Mouse (Mus musculus) forebrain, embryonic 16.5 days (tissue): Measurements from ENCODE around the gene Fancc. TPM values are rescaled to one million over a fixed set of nuclear protein-coding genes. Genes with fewer than 3 reads are reported as not detected.

Experiments
- ATAC-seq: fragments of 200-750 bp; cut with Nextera tagmentation; 2 replicates; pipeline ENCODE4 v1.8.0; 2017; ENCODE audit warnings: mild to moderate bottlenecking, moderate library complexity
- H3K27ac ChIP-seq: fragments of 300-500 bp; sonication (generic); 2 replicates; pipeline ENCODE4 v1.5.1; 2014; ENCODE audit warnings: low read length, control low read depth
- H3K27me3 ChIP-seq: fragments of 300-500 bp; sonication (generic); replicated peaks from 2 replicates; pipeline ENCODE4 v1.6.1; 2014; ENCODE audit warnings: low read length; ENCODE audit not compliant: control insufficient read depth, insufficient read depth
- H3K36me3 ChIP-seq: fragments of 300-500 bp; sonication (generic); 2 replicates; pipeline ENCODE4 v1.6.1; 2014; ENCODE audit not compliant: control insufficient read depth, insufficient read depth
- H3K4me1 ChIP-seq: fragments of 300-500 bp; sonication (generic); replicated peaks from 2 replicates; pipeline ENCODE4 v1.6.1; 2014; ENCODE audit warnings: low read length; ENCODE audit not compliant: control insufficient read depth, insufficient read depth
- H3K4me2 ChIP-seq: fragments of 300-500 bp; sonication (generic); 2 replicates; pipeline ENCODE4 v1.6.1; 2014; ENCODE audit warnings: mild to moderate bottlenecking, low read length, control low read depth
- H3K4me3 ChIP-seq: fragments of 300-500 bp; sonication (generic); replicated peaks from 2 replicates; pipeline ENCODE4 v1.5.1; 2014; ENCODE audit warnings: mild to moderate bottlenecking, low read length, control low read depth
- H3K9ac ChIP-seq: fragments of 300-500 bp; sonication (generic); replicated peaks from 2 replicates; pipeline ENCODE4 v1.6.1; 2014; ENCODE audit warnings: low read depth, low read length, control low read depth
- H3K9me3 ChIP-seq: fragments of 300-500 bp; sonication (generic); 2 replicates; pipeline ENCODE4 v1.6.1; 2016; ENCODE audit warnings: low read length; ENCODE audit not compliant: control insufficient read depth
- WGBS: fragments of 180-500 bp; shearing (Covaris S2); extraction: QIAGEN DNeasy Blood & Tissue Kit; methylation state at CpG from one replicate; pipeline ENCODE4 v1.1.7; 2014; 5-methylcytosine and 5-hydroxymethylcytosine counted together
- polyA plus RNA-seq: library from polyadenylated mRNA; unstranded; fragments of >200 nt; fragmentation: Nextera tagmentation; extraction: Ambion mirVana; gene quantifications from 2 replicates; pipeline ENCODE4 v1.2.1, GENCODE M21; 2015

Fancc gene
- polyA plus RNA-seq, 1 experiment from 2014 or later: 13.7 TPM

GRCm38 (mm10) chr13:63268776-63269175, 228.3 kb downstream of the Fancc start:
- 77% methylated on average over 1 of the region's 1 CpGs for WGBS
- ATAC-seq: no peak
- Histone ChIP-seq H3K4me3 (no peak overlapping the region), H3K4me2 (no peak overlapping the region), H3K9me3 (no peaks in the 10 kb centered on the region), H3K36me3 (no peaks in the 10 kb centered on the region), H3K4me1 (peaks cover 5% of the 10 kb centered on the region), H3K27me3 (no peaks in the 10 kb centered on the region), H3K27ac (no peak overlapping the region), H3K9ac (no peak overlapping the region)

DNA sequence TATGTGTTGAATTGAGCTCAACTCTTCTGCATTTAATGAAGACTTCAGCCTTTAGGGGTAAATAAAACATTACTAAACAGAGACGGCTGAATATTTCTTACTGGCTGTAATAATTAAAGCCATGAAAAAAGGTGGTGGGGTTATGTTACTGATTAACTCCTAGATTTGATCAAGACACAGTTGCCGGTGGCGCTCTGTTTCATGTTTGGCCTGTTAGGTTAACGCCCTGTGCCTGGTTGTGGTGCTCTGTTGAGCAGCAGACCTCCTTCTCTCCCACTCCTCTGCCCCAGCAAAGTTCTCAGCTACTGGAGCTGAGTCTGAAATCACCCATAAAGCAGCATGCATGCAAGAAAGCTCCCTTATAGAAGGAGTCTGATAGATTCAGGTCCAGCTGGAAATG, 228.7 kb downstream of the Fancc start:
- Histone ChIP-seq H3K4me2 (no peak overlapping the region), H3K9ac (no peak overlapping the region), H3K27ac (no peak overlapping the region), H3K9me3 (no peaks in the 10 kb centered on the region), H3K36me3 (no peaks in the 10 kb centered on the region), H3K4me3 (no peak overlapping the region), H3K4me1 (peaks cover 4% of the 10 kb centered on the region), H3K27me3 (no peaks in the 10 kb centered on the region)
- no peak for ATAC-seq
- WGBS: 85% methylated on average over 4 of the region's 4 CpGs

DNA sequence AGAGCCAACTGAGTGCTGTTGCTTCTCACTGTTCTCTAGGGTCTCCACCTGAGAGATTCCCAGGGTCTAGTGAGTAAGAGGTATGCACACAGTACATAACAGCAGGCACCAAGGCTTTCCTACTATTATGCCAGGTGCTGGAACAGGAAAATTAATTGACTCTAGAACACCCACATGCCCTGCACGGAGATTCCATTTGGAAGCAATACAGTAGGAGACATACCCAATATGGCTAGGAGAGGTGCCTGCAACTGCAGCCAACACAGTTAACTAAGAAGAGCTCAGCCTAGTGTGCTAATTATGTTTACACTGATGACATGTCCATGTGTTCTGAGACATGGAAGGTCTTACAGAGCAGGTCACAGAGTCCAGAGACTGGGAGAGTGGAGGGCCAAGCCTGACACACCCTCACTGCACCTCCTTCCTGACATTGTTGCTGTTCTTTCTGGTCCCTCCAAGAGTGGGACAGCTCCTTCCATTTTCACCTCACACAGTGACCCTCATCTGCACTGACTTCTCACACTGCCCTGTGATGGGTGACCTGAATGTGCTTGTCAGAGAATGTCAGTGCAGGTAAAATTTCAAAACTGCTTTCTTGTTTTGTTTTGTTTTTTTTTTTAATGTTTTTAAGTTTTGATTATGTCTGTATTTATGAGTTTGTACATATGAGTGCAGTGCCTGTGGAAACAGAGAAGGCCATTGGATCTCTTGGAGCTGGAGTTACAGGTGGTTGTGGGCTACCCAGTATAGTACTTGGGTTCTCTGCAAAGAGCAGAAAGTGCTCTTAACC, 234.7 kb downstream of the Fancc start:
- Histone ChIP-seq H3K36me3 (no peaks in the 10 kb centered on the region), H3K27ac (no peak overlapping the region), H3K9me3 (no peaks in the 10 kb centered on the region), H3K4me2 (no peak overlapping the region), H3K4me3 (no peak overlapping the region), H3K4me1 (peaks cover 13% of the 10 kb centered on the region), H3K9ac (no peak overlapping the region), H3K27me3 (no peaks in the 10 kb centered on the region)
- ATAC-seq: no peak
- WGBS: 87% methylated on average over 1 of the region's 1 CpGs

GRCm38 (mm10) chr13:63261676-63262075, 235.4 kb downstream of the Fancc start:
- Histone ChIP-seq H3K9ac (no peak overlapping the region), H3K27me3 (no peaks in the 10 kb centered on the region), H3K4me1 (peaks cover 13% of the 10 kb centered on the region), H3K27ac (no peak overlapping the region), H3K4me2 (no peak overlapping the region), H3K36me3 (no peaks in the 10 kb centered on the region), H3K4me3 (no peak overlapping the region), H3K9me3 (no peaks in the 10 kb centered on the region)
- no peak for ATAC-seq
- WGBS: 93% methylated on average over 3 of the region's 3 CpGs

DNA sequence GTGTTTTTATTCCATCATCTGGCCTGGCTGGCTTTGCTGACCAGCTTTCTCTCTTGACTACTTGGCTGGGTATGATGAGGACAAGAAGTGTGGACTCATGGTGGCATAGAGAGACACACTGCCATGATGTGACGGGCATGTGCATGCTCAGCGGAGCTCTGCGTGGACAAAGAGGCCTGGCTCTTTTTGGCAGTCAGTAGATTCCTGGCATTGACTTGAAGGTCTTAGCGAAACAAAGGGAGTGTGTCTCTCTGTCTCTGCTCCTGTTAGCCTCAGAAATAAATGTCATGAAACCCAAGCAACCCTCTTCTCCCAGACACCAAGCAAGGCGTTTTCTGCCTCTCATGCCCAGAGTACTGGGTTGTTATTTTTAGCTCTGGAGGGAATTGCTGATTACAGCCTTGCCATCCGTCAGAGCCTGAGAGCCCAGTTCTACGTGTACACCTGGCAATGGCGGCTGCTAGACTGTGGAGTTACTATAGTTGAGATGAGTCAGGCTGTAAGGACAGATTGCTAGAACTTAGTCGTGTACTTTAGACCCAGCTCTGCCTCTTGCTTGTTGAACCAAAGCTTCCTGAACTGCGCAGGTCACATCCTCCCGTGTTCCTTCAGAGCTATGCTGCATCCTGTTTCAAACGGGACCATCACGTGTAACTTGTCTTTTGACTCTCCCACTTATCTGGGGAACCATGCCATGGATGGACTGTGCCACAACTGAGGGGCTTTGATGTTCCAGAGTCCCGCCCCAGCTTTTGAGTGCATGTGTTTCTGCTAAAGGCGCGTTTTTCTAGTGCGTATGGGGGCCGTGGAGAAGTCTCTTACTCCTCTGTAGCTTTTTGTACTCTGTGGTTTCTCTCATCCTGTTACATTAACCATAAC, 236.1 kb downstream of the Fancc start:
- Histone ChIP-seq H3K4me2 (no peak overlapping the region), H3K27me3 (no peaks in the 10 kb centered on the region), H3K4me1 (peaks cover 13% of the 10 kb centered on the region), H3K4me3 (no peak overlapping the region), H3K27ac (peak overlapping the region; percentile 17; the same call in 1 of the 2 replicates), H3K36me3 (no peaks in the 10 kb centered on the region), H3K9ac (no peak overlapping the region), H3K9me3 (no peaks in the 10 kb centered on the region)
- peak; percentile 69 for ATAC-seq
- 56% methylated on average over 18 of the region's 18 CpGs for WGBS

GRCm38 (mm10) chr13:63260133-63260532, 236.9 kb downstream of the Fancc start:
- peak; percentile 39; the same call in 1 of the 2 replicates for ATAC-seq
- H3K4me2 ChIP-seq: no peak overlapping the region
- no peak overlapping the region for H3K27ac ChIP-seq
- no peak overlapping the region for H3K4me3 ChIP-seq
- H3K9me3 ChIP-seq: no peaks in the 10 kb centered on the region
- H3K9ac ChIP-seq: 0 out of 2 replicates have a peak overlapping the region, but pooled peaks have one; percentile 13
- peaks cover 13% of the 10 kb centered on the region for H3K4me1 ChIP-seq
- WGBS: 34% methylated on average over 4 of the region's 4 CpGs
- H3K36me3 ChIP-seq: no peaks in the 10 kb centered on the region
- H3K27me3 ChIP-seq: no peaks in the 10 kb centered on the region

- Histone ChIP-seq H3K27me3 (no peaks in the 10 kb centered on the region), H3K27ac (no peak overlapping the region), H3K4me1 (peaks cover 13% of the 10 kb centered on the region), H3K36me3 (no peaks in the 10 kb centered on the region), H3K4me2 (no peak overlapping the region), H3K9ac (no peak overlapping the region), H3K9me3 (no peaks in the 10 kb centered on the region), H3K4me3 (no peak overlapping the region)
- ATAC-seq: no peak
- WGBS: 91% methylated on average over 4 of the region's 4 CpGs
Measured at GRCm38 (mm10) chr13:63258671-63259070, 238.4 kb downstream of the Fancc start.

GRCm38 (mm10) chr13:63258167-63258582, 238.9 kb downstream of the Fancc start:
- Histone ChIP-seq H3K9me3 (no peaks in the 10 kb centered on the region), H3K27ac (no peak overlapping the region), H3K36me3 (no peaks in the 10 kb centered on the region), H3K4me2 (no peak overlapping the region), H3K4me1 (peaks cover 13% of the 10 kb centered on the region), H3K4me3 (no peak overlapping the region), H3K9ac (no peak overlapping the region), H3K27me3 (no peaks in the 10 kb centered on the region)
- no peak for ATAC-seq
- WGBS: 86% methylated on average over 6 of the region's 6 CpGs

GRCm38 (mm10) chr13:63256807-63257206, 240.3 kb downstream of the Fancc start:
- Histone ChIP-seq H3K27ac (no peak overlapping the region), H3K9me3 (no peaks in the 10 kb centered on the region), H3K36me3 (no peaks in the 10 kb centered on the region), H3K4me3 (no peak overlapping the region), H3K4me1 (peaks cover 13% of the 10 kb centered on the region), H3K27me3 (no peaks in the 10 kb centered on the region), H3K9ac (no peak overlapping the region), H3K4me2 (no peak overlapping the region)
- 71% methylated on average over 7 of the region's 7 CpGs for WGBS
- no peak for ATAC-seq
